Mouse (Mus musculus): ENCODE measurements around the gene Irf3. TPM values are rescaled to one million over a fixed set of nuclear protein-coding genes. Genes with fewer than 3 reads are reported as not detected.

The Irf3 gene
- polyA plus RNA-seq, 1 experiment = 87.0 TPM

GRCm38 (mm10) chr7:45043307-45043706, 45.9 kb downstream of the Irf3 start:
- no peak overlapping the region for H3K4me3 ChIP-seq (replicated peaks)
- H3K4me1 ChIP-seq = peaks cover 10% of the 10 kb centered on the region
- no peaks in the 10 kb centered on the region for H3K9me3 ChIP-seq
- H3K27me3 ChIP-seq (replicated peaks) = no peaks in the 10 kb centered on the region
- TF ChIP-seq FLI1 (IDR thresholded peaks at IDR 0.05; ENCODE audit: low read length) = no peak
- H3K36me3 ChIP-seq (replicated peaks; ENCODE audit: low read length) = peaks cover 96% of the 10 kb centered on the region

GRCm38 (mm10) chr7:45045741-45046140, 48.3 kb downstream of the Irf3 start:
- no peak overlapping the region for H3K4me3 ChIP-seq (replicated peaks)
- no peak for TF ChIP-seq GATA1 (IDR thresholded peaks at IDR 0.05; ENCODE audit: borderline replicate concordance, low read length)
- no peaks in the 10 kb centered on the region for H3K9me3 ChIP-seq
- peaks cover 98% of the 10 kb centered on the region for H3K36me3 ChIP-seq (replicated peaks; ENCODE audit: low read length)
- H3K4me1 ChIP-seq = peaks cover 24% of the 10 kb centered on the region
- H3K27me3 ChIP-seq (replicated peaks) = no peaks in the 10 kb centered on the region

GRCm38 (mm10) chr7:45046853-45047350, 49.5 kb downstream of the Irf3 start:
- Histone ChIP-seq H3K27me3 (replicated peaks) (no peaks in the 10 kb centered on the region), H3K4me1 (peaks cover 36% of the 10 kb centered on the region), H3K9me3 (no peaks in the 10 kb centered on the region), H3K36me3 (replicated peaks; ENCODE audit: low read length) (peaks cover 94% of the 10 kb centered on the region), H3K4me3 (replicated peaks) (no peak overlapping the region)
- no peak for TF ChIP-seq GATA1 (IDR thresholded peaks at IDR 0.05; ENCODE audit: borderline replicate concordance, low read length)
- no peak for TF ChIP-seq FLI1 (IDR thresholded peaks at IDR 0.05; ENCODE audit: low read length)

- peaks cover 88% of the 10 kb centered on the region for H3K36me3 ChIP-seq (replicated peaks; ENCODE audit: low read length)
- TF ChIP-seq FLI1 (IDR thresholded peaks at IDR 0.05; ENCODE audit: low read length) (no peak), GATA1 (IDR thresholded peaks at IDR 0.05; ENCODE audit: borderline replicate concordance, low read length) (no peak)
- no peaks in the 10 kb centered on the region for H3K27me3 ChIP-seq (replicated peaks)
- H3K4me1 ChIP-seq = peaks cover 40% of the 10 kb centered on the region
- no peak overlapping the region for H3K4me3 ChIP-seq (replicated peaks)
- H3K9me3 ChIP-seq = no peaks in the 10 kb centered on the region
Observed at GRCm38 (mm10) chr7:45047491-45047890, 50.0 kb downstream of the Irf3 start.

GRCm38 (mm10) chr7:45048001-45048890, 50.8 kb downstream of the Irf3 start:
- TF ChIP-seq FLI1 (IDR thresholded peaks at IDR 0.05; ENCODE audit: low read length) (no peak), GATA1 (IDR thresholded peaks at IDR 0.05; ENCODE audit: borderline replicate concordance, low read length) (no peak)
- Histone ChIP-seq H3K4me3 (replicated peaks) (no peak overlapping the region), H3K9me3 (no peaks in the 10 kb centered on the region), H3K4me1 (peaks cover 36% of the 10 kb centered on the region), H3K36me3 (replicated peaks; ENCODE audit: low read length) (peaks cover 80% of the 10 kb centered on the region), H3K27me3 (replicated peaks) (no peaks in the 10 kb centered on the region)

GRCm38 (mm10) chr7:45048923-45049657, 51.6 kb downstream of the Irf3 start:
- Histone ChIP-seq H3K9me3 (no peaks in the 10 kb centered on the region), H3K4me1 (peaks cover 42% of the 10 kb centered on the region), H3K4me3 (replicated peaks) (no peak overlapping the region), H3K36me3 (replicated peaks; ENCODE audit: low read length) (peaks cover 72% of the 10 kb centered on the region), H3K27me3 (replicated peaks) (no peaks in the 10 kb centered on the region)
- TF ChIP-seq GATA1 (IDR thresholded peaks at IDR 0.05; ENCODE audit: borderline replicate concordance, low read length) = no peak
- TF ChIP-seq FLI1 (IDR thresholded peaks at IDR 0.05; ENCODE audit: low read length) = no peak

GRCm38 (mm10) chr7:45050945-45051600, 53.6 kb downstream of the Irf3 start:
- Histone ChIP-seq H3K36me3 (replicated peaks; ENCODE audit: low read length) (peaks cover 54% of the 10 kb centered on the region), H3K4me3 (replicated peaks) (peak overlapping the region; percentile 91), H3K9me3 (no peaks in the 10 kb centered on the region), H3K27me3 (replicated peaks) (no peaks in the 10 kb centered on the region), H3K4me1 (peaks cover 47% of the 10 kb centered on the region)
- TF ChIP-seq GATA1 (IDR thresholded peaks at IDR 0.05; ENCODE audit: borderline replicate concordance, low read length) (no peak), FLI1 (IDR thresholded peaks at IDR 0.05; ENCODE audit: low read length) (no peak)

GRCm38 (mm10) chr7:45051601-45051974, 54.1 kb downstream of the Irf3 start:
- peaks cover 49% of the 10 kb centered on the region for H3K36me3 ChIP-seq (replicated peaks; ENCODE audit: low read length)
- H3K27me3 ChIP-seq (replicated peaks) = no peaks in the 10 kb centered on the region
- peaks cover 52% of the 10 kb centered on the region for H3K4me1 ChIP-seq
- TF ChIP-seq GATA1 (IDR thresholded peaks at IDR 0.05; ENCODE audit: borderline replicate concordance, low read length) = no peak
- TF ChIP-seq FLI1 (IDR thresholded peaks at IDR 0.05; ENCODE audit: low read length) = no peak
- peak overlapping the region; percentile 91 for H3K4me3 ChIP-seq (replicated peaks)
- H3K9me3 ChIP-seq = no peaks in the 10 kb centered on the region

Other genes starting within 250 kb of the Irf3 start
- gene Vrk3, start 249.2 kb upstream of the Irf3 start, polyA plus RNA-seq (2012; ENCODE audit: insufficient read depth, low replicate concordance) = 63.8 and 68.6 TPM in 2 replicates
- 0.12 TPM in 1 of 2 replicates, not detected in the other for gene Zfp473, start 246.6 kb upstream of the Irf3 start, polyA plus RNA-seq (2012; ENCODE audit: insufficient read depth, low replicate concordance)
- 59.4 and 135 TPM in 2 replicates for gene Nup62, start 181.6 kb upstream of the Irf3 start, polyA plus RNA-seq (2012; ENCODE audit: insufficient read depth, low replicate concordance)
- 3.0 and 3.6 TPM in 2 replicates for gene Il4i1, start 181.3 kb upstream of the Irf3 start, polyA plus RNA-seq (2012; ENCODE audit: insufficient read depth, low replicate concordance)
- 279 and 321 TPM in 2 replicates for gene Atf5, start 181.0 kb upstream of the Irf3 start, polyA plus RNA-seq (2012; ENCODE audit: insufficient read depth, low replicate concordance)
- gene Akt1s1, start 148.7 kb upstream of the Irf3 start, polyA plus RNA-seq (2012; ENCODE audit: insufficient read depth, low replicate concordance) = 372 and 2,506 TPM in 2 replicates
- 44.5 TPM in 2 replicates for gene Tbc1d17, start 148.6 kb upstream of the Irf3 start, polyA plus RNA-seq (2012; ENCODE audit: insufficient read depth, low replicate concordance)
- gene Pnkp, start 140.5 kb upstream of the Irf3 start, polyA plus RNA-seq (2012; ENCODE audit: insufficient read depth, low replicate concordance) = 30.0 and 36.4 TPM in 2 replicates
- gene Ptov1, start 127.9 kb upstream of the Irf3 start, polyA plus RNA-seq (2012; ENCODE audit: insufficient read depth, low replicate concordance) = 191 and 368 TPM in 2 replicates
- gene Med25, start 104.9 kb upstream of the Irf3 start, polyA plus RNA-seq (2012; ENCODE audit: insufficient read depth, low replicate concordance) = 249 and 952 TPM in 2 replicates
- 69.9 and 126 TPM in 2 replicates for gene Fuz, start 101.6 kb upstream of the Irf3 start, polyA plus RNA-seq (2012; ENCODE audit: insufficient read depth, low replicate concordance)
- 137 and 235 TPM in 2 replicates for gene Ap2a1, start 68.2 kb upstream of the Irf3 start, polyA plus RNA-seq (2012; ENCODE audit: insufficient read depth, low replicate concordance)
- 0.62 TPM in 1 of 2 replicates, not detected in the other for gene Tsks, start 54.4 kb upstream of the Irf3 start, polyA plus RNA-seq (2012; ENCODE audit: insufficient read depth, low replicate concordance)
- 0.82 TPM in 1 of 2 replicates, not detected in the other for gene Cpt1c, start 22.8 kb upstream of the Irf3 start, polyA plus RNA-seq (2012; ENCODE audit: insufficient read depth, low replicate concordance)
- gene Prmt1, start 11.1 kb upstream of the Irf3 start, polyA plus RNA-seq (2012; ENCODE audit: insufficient read depth, low replicate concordance) = 7.0 and 74.9 TPM in 2 replicates
- 44.7 and 73.7 TPM in 2 replicates for gene Bcl2l12, start 1.1 kb downstream of the Irf3 start, polyA plus RNA-seq (2012; ENCODE audit: insufficient read depth, low replicate concordance)
- gene Scaf1, start 18.7 kb downstream of the Irf3 start, polyA plus RNA-seq (2012; ENCODE audit: insufficient read depth, low replicate concordance) = 219 and 387 TPM in 2 replicates
- 26.5 and 83.1 TPM in 2 replicates for gene Rras, start 20.3 kb downstream of the Irf3 start, polyA plus RNA-seq (2012; ENCODE audit: insufficient read depth, low replicate concordance)
- gene Prr12, start 55.2 kb downstream of the Irf3 start, polyA plus RNA-seq (2012; ENCODE audit: insufficient read depth, low replicate concordance) = 63.6 and 73.6 TPM in 2 replicates
- gene Nosip, start 64.8 kb downstream of the Irf3 start, polyA plus RNA-seq (2012; ENCODE audit: insufficient read depth, low replicate concordance) = 150 and 186 TPM in 2 replicates
- gene Prrg2, start 65.0 kb downstream of the Irf3 start, polyA plus RNA-seq (2012; ENCODE audit: insufficient read depth, low replicate concordance) = 91.5 and 106 TPM in 2 replicates
- 1.7 TPM in 1 of 2 replicates, not detected in the other for gene Rcn3, start 94.6 kb downstream of the Irf3 start, polyA plus RNA-seq (2012; ENCODE audit: insufficient read depth, low replicate concordance)
- gene Fcgrt, start 106.2 kb downstream of the Irf3 start, polyA plus RNA-seq (2012; ENCODE audit: insufficient read depth, low replicate concordance) = 28.9 and 70.0 TPM in 2 replicates
- gene Rps11, start 126.8 kb downstream of the Irf3 start, polyA plus RNA-seq (2012; ENCODE audit: insufficient read depth, low replicate concordance) = 39.7 and 217 TPM in 2 replicates
- gene Rpl13a, start 131.1 kb downstream of the Irf3 start, polyA plus RNA-seq (2012; ENCODE audit: insufficient read depth, low replicate concordance) = 3,981 and 5,869 TPM in 2 replicates
- gene Gm45713, start 138.6 kb downstream of the Irf3 start, polyA plus RNA-seq (2012; ENCODE audit: insufficient read depth, low replicate concordance) = 2.1 and 9.4 TPM in 2 replicates
- 78.6 and 81.1 TPM in 2 replicates for gene Flt3l, start 138.8 kb downstream of the Irf3 start, polyA plus RNA-seq (2012; ENCODE audit: insufficient read depth, low replicate concordance)
- gene Pih1d1, start 156.7 kb downstream of the Irf3 start, polyA plus RNA-seq (2012; ENCODE audit: insufficient read depth, low replicate concordance) = 35.3 and 64.9 TPM in 2 replicates
- gene Aldh16a1, start 156.9 kb downstream of the Irf3 start, polyA plus RNA-seq (2012; ENCODE audit: insufficient read depth, low replicate concordance) = 56.7 and 76.4 TPM in 2 replicates
- gene Slc17a7, start 166.3 kb downstream of the Irf3 start, polyA plus RNA-seq (2012; ENCODE audit: insufficient read depth, low replicate concordance) = 0.06 TPM in 1 of 2 replicates, not detected in the other
- not detected in 2 replicates for gene Gfy, start 181.9 kb downstream of the Irf3 start, polyA plus RNA-seq (2012; ENCODE audit: insufficient read depth, low replicate concordance)
- not detected in 2 replicates for gene Pth2, start 183.3 kb downstream of the Irf3 start, polyA plus RNA-seq (2012; ENCODE audit: insufficient read depth, low replicate concordance)
- not detected in 2 replicates for gene Ccdc155, start 207.2 kb downstream of the Irf3 start, polyA plus RNA-seq (2012; ENCODE audit: insufficient read depth, low replicate concordance)
- 0.60 TPM in 1 of 2 replicates, not detected in the other for gene Dkkl1, start 214.5 kb downstream of the Irf3 start, polyA plus RNA-seq (2012; ENCODE audit: insufficient read depth, low replicate concordance)
- gene Tead2, start 218.1 kb downstream of the Irf3 start, polyA plus RNA-seq (2012; ENCODE audit: insufficient read depth, low replicate concordance) = not detected in 2 replicates
- 212 and 263 TPM in 2 replicates for gene Cd37, start 241.5 kb downstream of the Irf3 start, polyA plus RNA-seq (2012; ENCODE audit: insufficient read depth, low replicate concordance)
- not detected in 2 replicates for gene Slc6a16, start 243.4 kb downstream of the Irf3 start, polyA plus RNA-seq (2012; ENCODE audit: insufficient read depth, low replicate concordance)